Mouse (Mus musculus) embryonic fibroblast, embryonic 13.5 days (primary cell): ENCODE results near the gene Fgf11. TPM values are rescaled to one million over a fixed set of nuclear protein-coding genes. Genes with fewer than 3 reads are reported as not detected.

Experiments used
- H3K27ac ChIP-seq: 2 replicates; pipeline ENCODE4 v1.5.1; 2012; ENCODE audit warnings: low read length, control low read depth, inconsistent platforms; ENCODE audit not compliant: insufficient read depth
- H3K4me1 ChIP-seq: 2 replicates; pipeline ENCODE4 v1.6.1; 2011; ENCODE audit warnings: low read length; ENCODE audit not compliant: control insufficient read depth, insufficient read depth
- H3K4me3 ChIP-seq: 2 replicates; pipeline ENCODE4 v1.5.1; 2011; ENCODE audit warnings: mild to moderate bottlenecking, control low read depth, low read length; ENCODE audit not compliant: insufficient read depth
- CTCF ChIP-seq: IDR thresholded peaks from 2 replicates; pipeline ENCODE4 v1.5.1; 2011; ENCODE audit warnings: mild to moderate bottlenecking, control low read depth, low read length, moderate library complexity, borderline replicate concordance; ENCODE audit not compliant: insufficient read depth
- POLR2A ChIP-seq: IDR thresholded peaks from 2 replicates; pipeline ENCODE4 v1.6.1; 2011; ENCODE audit warnings: low read depth, mild to moderate bottlenecking, control low read depth, low read length, moderate library complexity
- polyA plus RNA-seq: library from polyadenylated mRNA; stranded (reverse); fragments of >200 nt; gene quantifications from 2 replicates; pipeline ENCODE4 v1.2.4, GENCODE M21; 2011; ENCODE audit warnings: low read depth; ENCODE audit not compliant: missing spikeins, insufficient read length

The Fgf11 gene
- 1.1 and 2.5 TPM in 2 replicates for polyA plus RNA-seq

GRCm38 (mm10) chr11:69801379-69801977 is at the start of gene Fgf11:
TSS of gene Fgf11 (minus strand) at chr11:69801857.
- TF ChIP-seq CTCF (no peak), POLR2A (no peak)
- Histone ChIP-seq H3K4me3 (peak within 1 kb of the TSS; percentile 42), H3K27ac (no peak within 1 kb of the TSS), H3K4me1 (peaks cover 7% of the 10 kb centered on the region)

- H3K4me3 ChIP-seq, result no peak overlapping the region
- TF ChIP-seq POLR2A, result no peak
- TF ChIP-seq CTCF, result no peak
- no peak overlapping the region for H3K27ac ChIP-seq
- no peaks in the 10 kb centered on the region for H3K4me1 ChIP-seq
These were observed 49.1 kb upstream of the Fgf11 start for GRCm38 (mm10) chr11:69850754-69851153.

GRCm38 (mm10) chr11:69849884-69850283 is 48.2 kb upstream of the Fgf11 start:
- H3K4me3 ChIP-seq, result no peak overlapping the region
- TF ChIP-seq POLR2A, result no peak; the same call in 1 of the 2 replicates
- no peak for TF ChIP-seq CTCF
- H3K4me1 ChIP-seq, result peaks cover 5% of the 10 kb centered on the region
- H3K27ac ChIP-seq, result no peak overlapping the region

GRCm38 (mm10) chr11:69849128-69849527 is 47.5 kb upstream of the Fgf11 start:
- TF ChIP-seq CTCF, result no peak
- no peak for TF ChIP-seq POLR2A
- Histone ChIP-seq H3K27ac (no peak overlapping the region), H3K4me1 (peaks cover 5% of the 10 kb centered on the region), H3K4me3 (no peak overlapping the region)

- Histone ChIP-seq H3K4me1 (peaks cover 5% of the 10 kb centered on the region), H3K27ac (no peak overlapping the region), H3K4me3 (no peak overlapping the region)
- TF ChIP-seq POLR2A, result no peak
- no peak for TF ChIP-seq CTCF
These were observed 46.4 kb upstream of the Fgf11 start for GRCm38 (mm10) chr11:69848021-69848420.

GRCm38 (mm10) chr11:69846738-69847688 is 45.4 kb upstream of the Fgf11 start:
- Histone ChIP-seq H3K27ac (peak overlapping the region; percentile 50), H3K4me3 (peak overlapping the region; percentile 80), H3K4me1 (peaks cover 5% of the 10 kb centered on the region)
- TF ChIP-seq POLR2A (peak; percentile 56; the same call in 1 of the 2 replicates), CTCF (no peak)

- H3K4me3 ChIP-seq, result peak within 1 kb of the TSS; percentile 80
- peaks cover 5% of the 10 kb centered on the region for H3K4me1 ChIP-seq
- TF ChIP-seq CTCF, result no peak
- peak; percentile 95 for TF ChIP-seq POLR2A
- peak within 1 kb of the TSS; percentile 84 for H3K27ac ChIP-seq
These were observed 44.6 kb upstream of the Fgf11 start, which contains the start of gene Plscr3 for GRCm38 (mm10) chr11:69846198-69846680. TSS of gene Plscr3 (plus strand) at chr11:69846376.

GRCm38 (mm10) chr11:69838714-69839104 is 37.1 kb upstream of the Fgf11 start:
- Histone ChIP-seq H3K4me1 (peaks cover 3% of the 10 kb centered on the region; the same call in 1 of the 2 replicates), H3K27ac (peak overlapping the region; percentile 35)

GRCm38 (mm10) chr11:69837952-69838713 is 36.5 kb upstream of the Fgf11 start, which contains the start of gene Tmem256:
TSS of gene Tmem256 (plus strand) at chr11:69838514.
- H3K4me3 ChIP-seq, result peak within 1 kb of the TSS; percentile 76
- H3K4me1 ChIP-seq, result peaks cover 3% of the 10 kb centered on the region; the same call in 1 of the 2 replicates
- H3K27ac ChIP-seq, result peak within 1 kb of the TSS; percentile 35
- TF ChIP-seq POLR2A, result peak; percentile 79
- TF ChIP-seq CTCF, result no peak

More at GRCm38 (mm10) chr11:69838714-69839104, 37.1 kb upstream of the Fgf11 start:
- H3K4me3 ChIP-seq, result peak overlapping the region; percentile 73
- TF ChIP-seq POLR2A (no peak), CTCF (no peak)
